Mouse (Mus musculus) CH12.LX (cell line): Measurements from ENCODE around the gene Rps3a1. TPM values are rescaled to one million over a fixed set of nuclear protein-coding genes. Genes with fewer than 3 reads are reported as not detected.

Experiments
- DNase-seq: peaks from one replicate; pipeline ENCODE4 v3.0.0-alpha.2; 2013; ENCODE audit errors: extremely low read depth
- H3K27ac ChIP-seq: 2 replicates; pipeline ENCODE4 v1.5.1; 2012; ENCODE audit warnings: low read depth, mild to moderate bottlenecking, control low read depth, moderate library complexity; ENCODE audit not compliant: insufficient read depth
- H3K27me3 ChIP-seq: replicated peaks from 2 replicates; pipeline ENCODE3; 2012; ENCODE audit warnings: inconsistent platforms
- H3K36me3 ChIP-seq, 2 experiments: replicated peaks in 1 of 2; 2 replicates each; pipeline versions ENCODE3 to v1.6.1; 2012; ENCODE audit warnings: inconsistent platforms in 1 of 2, low read length in 1 of 2, mild to moderate bottlenecking in 1 of 2, mixed read lengths in 1 of 2, moderate library complexity in 1 of 2; ENCODE audit not compliant: control insufficient read depth in 1 of 2, insufficient read depth in 1 of 2
- H3K4me1 ChIP-seq, 2 experiments: 2 replicates each; pipeline ENCODE4 v1.6.1; 2012; ENCODE audit warnings: inconsistent platforms in 1 of 2, moderate library complexity in 1 of 2; ENCODE audit not compliant: insufficient read depth in 2 of 2, control insufficient read depth in 1 of 2
- H3K4me2 ChIP-seq: 2 replicates; pipeline ENCODE4 v1.6.1; 2012; ENCODE audit warnings: low read depth, mild to moderate bottlenecking, control low read depth; ENCODE audit not compliant: poor library complexity, insufficient read depth, severe bottlenecking
- H3K4me3 ChIP-seq, 3 experiments: fragments of 150-350 bp in 1 of 3; sonication (generic) in 1 of 3; replicated peaks in 1 of 3; 2 replicates each; pipeline versions ENCODE3 to v1.5.1; 2011 to 2012; ENCODE audit warnings: low read depth in 2 of 3, low read length in 2 of 3, mild to moderate bottlenecking in 2 of 3, moderate library complexity in 2 of 3, control low read depth in 1 of 3, improper control_type of control experiment in 1 of 3, inconsistent platforms in 1 of 3, mixed read lengths in 1 of 3; ENCODE audit not compliant: poor library complexity in 1 of 3
- H3K79me2 ChIP-seq: replicated peaks from 2 replicates; pipeline ENCODE4 v1.6.1; 2012; ENCODE audit warnings: mild to moderate bottlenecking, moderate library complexity; ENCODE audit not compliant: control insufficient read depth, poor library complexity, insufficient read depth, severe bottlenecking; ENCODE audit errors: extremely low read depth
- H3K9ac ChIP-seq: 2 replicates; pipeline ENCODE4 v1.6.1; 2012; ENCODE audit warnings: low read depth, mild to moderate bottlenecking, control low read depth, moderate library complexity; ENCODE audit not compliant: insufficient read depth
- H3K9me3 ChIP-seq: replicated peaks from 2 replicates; pipeline ENCODE3; 2012; ENCODE audit warnings: low read length, inconsistent platforms, mixed read lengths
- BHLHE40 ChIP-seq: IDR thresholded peaks from 2 replicates; pipeline ENCODE4 v1.6.1; 2011; ENCODE audit warnings: mild to moderate bottlenecking, low read depth, low read length, improper control_type of control experiment
- CHD1 ChIP-seq: IDR thresholded peaks from 2 replicates; pipeline ENCODE4 v1.6.1; 2012; ENCODE audit warnings: low read depth, low read length, improper control_type of control experiment, inconsistent platforms
- CHD2 ChIP-seq: IDR thresholded peaks from 2 replicates; pipeline ENCODE4 v1.6.1; 2011; ENCODE audit warnings: low read length, improper control_type of control experiment
- GABPA ChIP-seq: IDR thresholded peaks from 2 replicates; pipeline ENCODE4 v1.6.1; 2012; ENCODE audit warnings: low read depth, low read length, improper control_type of control experiment, inconsistent platforms; ENCODE audit not compliant: insufficient replicate concordance
- IRF4 ChIP-seq: IDR thresholded peaks from 2 replicates; pipeline ENCODE4 v1.6.1; 2014; ENCODE audit warnings: low read depth, mild to moderate bottlenecking, inconsistent platforms, low read length, improper control_type of control experiment
- MAFK ChIP-seq: IDR thresholded peaks from 2 replicates; pipeline ENCODE4 v1.6.1; 2011; ENCODE audit warnings: low read length, improper control_type of control experiment; ENCODE audit not compliant: insufficient replicate concordance
- MAX ChIP-seq: IDR thresholded peaks from 2 replicates; pipeline ENCODE4 v1.6.1; 2011; ENCODE audit warnings: low read length, improper control_type of control experiment
- MAZ ChIP-seq: IDR thresholded peaks from 2 replicates; pipeline ENCODE4 v1.6.1; 2012; ENCODE audit warnings: low read depth, mild to moderate bottlenecking, inconsistent platforms, low read length, improper control_type of control experiment, moderate library complexity
- MYC ChIP-seq: IDR thresholded peaks from 2 replicates; pipeline ENCODE4 v1.6.1; 2011; ENCODE audit warnings: low read depth, mild to moderate bottlenecking, improper control_type of control experiment, low read length
- NELFE ChIP-seq: IDR thresholded peaks from 2 replicates; pipeline ENCODE4 v1.6.1; 2011; ENCODE audit warnings: low read depth, low read length, improper control_type of control experiment
- NRF1 ChIP-seq: IDR thresholded peaks from 2 replicates; pipeline ENCODE4 v1.6.1; 2014; ENCODE audit warnings: low read depth, mild to moderate bottlenecking, inconsistent platforms, low read length, improper control_type of control experiment, moderate library complexity
- POLR2A ChIP-seq: IDR thresholded peaks from 2 replicates; pipeline ENCODE4 v1.6.1; 2011; ENCODE audit warnings: low read depth, mild to moderate bottlenecking, improper control_type of control experiment, low read length
- POLR2AphosphoS2 ChIP-seq: IDR thresholded peaks from 2 replicates; pipeline ENCODE4 v1.6.1; 2011; ENCODE audit warnings: low read depth, low read length, improper control_type of control experiment
- SIN3A ChIP-seq: IDR thresholded peaks from 2 replicates; pipeline ENCODE4 v1.6.1; 2012; ENCODE audit warnings: low read length, improper control_type of control experiment, inconsistent platforms
- TBP ChIP-seq: conservative IDR thresholded peaks from 2 replicates; pipeline ENCODE4 v1.6.1; 2011; ENCODE audit warnings: low read depth, low read length, improper control_type of control experiment
- TCF12 ChIP-seq: IDR thresholded peaks from 2 replicates; pipeline ENCODE4 v1.6.1; 2014; ENCODE audit warnings: low read depth, mild to moderate bottlenecking, inconsistent platforms, low read length, improper control_type of control experiment
- USF1 ChIP-seq: IDR thresholded peaks from 2 replicates; pipeline ENCODE4 v1.6.1; 2014; ENCODE audit warnings: low read depth, mild to moderate bottlenecking, inconsistent platforms, low read length, improper control_type of control experiment
- ZMIZ1 ChIP-seq: IDR thresholded peaks from 2 replicates; pipeline ENCODE4 v1.6.1; 2012; ENCODE audit warnings: low read depth, mild to moderate bottlenecking, inconsistent platforms, low read length, improper control_type of control experiment
- ZNF384 ChIP-seq: IDR thresholded peaks from 2 replicates; pipeline ENCODE4 v1.6.1; 2012; ENCODE audit warnings: low read depth, low read length, improper control_type of control experiment, inconsistent platforms
- dilution Hi-C: fragments of 300-500 bp; cut with MboI; formaldehyde crosslinking; loops from 2 replicates; pipeline ENCODE4 v1.14.3; 2020; ENCODE audit warnings: low sequenced_read_pairs; ENCODE audit not compliant: extremely low pct_unique_long_range_greater_than_20kb, extremely low pct_ligation_motif_present
- in situ Hi-C: fragments of 300-500 bp; cut with MboI; formaldehyde crosslinking; loops from 3 replicates; pipeline ENCODE4 v1.14.3; 2019; ENCODE audit warnings: low sequenced_read_pairs, low pct_ligation_motif_present, low pct_unique_long_range_greater_than_20kb, mixed read lengths
- polyA plus RNA-seq: library from polyadenylated mRNA; unstranded; fragments of >175 nt; gene quantifications from 2 replicates; pipeline ENCODE4 v1.2.1, GENCODE M21; 2012; ENCODE audit warnings: low read depth; ENCODE audit not compliant: insufficient read length
- total RNA-seq, 2 experiments: library from RNA; depleted of rRNA; stranded (reverse); fragments of 300-350 nt in 1 of 2; fragments of >200 nt in 1 of 2; gene quantifications; 2 replicates each; pipeline ENCODE4 v1.2.3; 2012 to 2014

The Rps3a1 gene
- total and polyA plus RNA-seq, 3 experiments, result 2,244 to 5,270 (median 3,430) TPM

- DNase-seq, result no peak
- Histone ChIP-seq H3K9me3 (no peaks in the 10 kb centered on the region), H3K4me1 (peaks cover 2 to 42% of the 10 kb centered on the region in 2 experiments; a peak in 3 of 4 replicates), H3K27me3 (no peaks in the 10 kb centered on the region), H3K4me3 (peak overlapping the region; percentile 96 to 98 (median 98)), H3K36me3 (peaks cover 40 to 57% of the 10 kb centered on the region in 2 experiments), H3K4me2 (0 out of 2 replicates have a peak overlapping the region, but pooled peaks have one; percentile 84), H3K9ac (peak overlapping the region; percentile 98), H3K79me2 (peaks cover 40% of the 10 kb centered on the region), H3K27ac (peak overlapping the region; percentile 15)
- TF ChIP-seq POLR2A (no peak), TCF12 (no peak), TBP (no peak), GABPA (no peak), POLR2AphosphoS2 (no peak; the same call in 1 of the 2 replicates), MAFK (no peak), IRF4 (no peak), MAZ (no peak), BHLHE40 (no peak)
- dilution Hi-C loops, result no loop called here
- in situ Hi-C loops, result no loop called here
Observed at GRCm38 (mm10) chr3:86141886-86142262, 628 bp downstream of the Rps3a1 start.

DNA sequence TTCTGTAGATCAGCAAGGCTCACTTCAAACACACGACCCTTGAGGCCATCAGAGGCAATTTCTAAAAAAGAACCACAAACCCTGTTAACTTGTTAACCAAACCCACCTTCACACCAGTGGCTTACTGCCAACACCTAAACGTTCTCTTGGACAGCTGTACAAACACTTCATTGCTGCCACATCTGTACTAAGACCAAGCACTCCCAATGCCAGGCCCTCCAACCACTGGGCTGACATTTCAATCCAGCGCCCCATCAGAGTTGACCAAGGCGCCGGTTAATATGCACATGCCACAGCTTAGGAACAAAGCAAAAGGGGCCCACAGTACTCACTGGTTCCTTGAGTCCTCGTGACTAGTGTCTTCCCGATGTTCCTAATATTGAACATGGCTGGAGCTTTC, 1.1 kb downstream of the Rps3a1 start:
- Histone ChIP-seq H3K27me3 (no peaks in the 10 kb centered on the region), H3K9me3 (no peaks in the 10 kb centered on the region), H3K4me2 (peak overlapping the region; percentile 84), H3K9ac (peak overlapping the region; percentile 98), H3K27ac (0 out of 2 replicates have a peak overlapping the region, but pooled peaks have one; percentile 15), H3K79me2 (peaks cover 40% of the 10 kb centered on the region), H3K4me3 (peak overlapping the region; percentile 96 to 98 (median 98)), H3K4me1 (peaks cover 2 to 39% of the 10 kb centered on the region in 2 experiments; a peak in 3 of 4 replicates), H3K36me3 (peaks cover 44 to 62% of the 10 kb centered on the region in 2 experiments)
- dilution Hi-C loops (no loop called here), in situ Hi-C loops (no loop called here)
- TF ChIP-seq NELFE (no peak), SIN3A (peak; percentile 28; the same call in 1 of the 2 replicates), GABPA (no peak), USF1 (no peak), MAFK (no peak), TBP (no peak), MYC (peak; percentile 35; the same call in 1 of the 2 replicates)
- no peak for DNase-seq

DNA sequence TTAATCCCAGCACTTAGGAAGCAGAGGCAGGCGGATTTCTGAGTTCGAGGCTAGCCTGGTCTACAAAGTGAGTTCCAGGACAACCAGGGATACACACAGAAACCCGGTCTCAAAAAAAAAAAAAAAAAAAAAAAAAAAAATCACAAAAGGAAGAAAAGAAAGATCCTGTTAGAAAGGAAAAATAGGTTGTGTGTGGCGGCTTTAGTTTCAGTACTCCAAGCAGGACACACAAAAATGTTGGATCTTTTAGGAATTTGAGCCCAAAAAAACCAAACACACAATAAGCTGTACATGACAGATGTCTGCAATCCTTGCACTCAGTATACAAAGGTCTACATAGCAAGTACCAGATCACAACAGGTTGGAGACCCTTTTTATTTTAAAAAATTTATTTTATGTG, 2.8 kb downstream of the Rps3a1 start:
- Histone ChIP-seq H3K4me1 (peaks cover 2 to 39% of the 10 kb centered on the region in 2 experiments; a peak in 3 of 4 replicates), H3K9me3 (no peaks in the 10 kb centered on the region), H3K9ac (peak overlapping the region; percentile 98), H3K4me2 (peak overlapping the region; percentile 84), H3K79me2 (peaks cover 40% of the 10 kb centered on the region), H3K4me3 (peak overlapping the region in 1 of 3 experiments; percentile 98), H3K36me3 (peaks cover 46 to 67% of the 10 kb centered on the region in 2 experiments), H3K27ac (no peak overlapping the region), H3K27me3 (no peaks in the 10 kb centered on the region)
- dilution Hi-C loops, result no loop called here
- DNase-seq, result no peak
- TF ChIP-seq CHD1 (peak; percentile 68; the same call in 1 of the 2 replicates), ZMIZ1 (no peak), MAX (no peak), MYC (0 out of 2 replicates have a peak, but pooled peaks have one; percentile 6), SIN3A (peak; percentile 46; the same call in 1 of the 2 replicates), ZNF384 (peak; percentile 57; the same call in 1 of the 2 replicates), NRF1 (no peak), CHD2 (no peak)
- in situ Hi-C loops, result no loop called here
